Mouse (Mus musculus): ENCODE results near the gene Abcc8. TPM values are rescaled to one million over a fixed set of nuclear protein-coding genes. Genes with fewer than 3 reads are reported as not detected.
"Not testable (repeated sequence)": the region's sequence is repeated elsewhere in the genome, so short reads cannot be mapped to it uniquely, and the experiment has no call there.

The Abcc8 gene
- polyA plus RNA-seq, 1 experiment from 2014 or later, result 7.1 TPM

DNA sequence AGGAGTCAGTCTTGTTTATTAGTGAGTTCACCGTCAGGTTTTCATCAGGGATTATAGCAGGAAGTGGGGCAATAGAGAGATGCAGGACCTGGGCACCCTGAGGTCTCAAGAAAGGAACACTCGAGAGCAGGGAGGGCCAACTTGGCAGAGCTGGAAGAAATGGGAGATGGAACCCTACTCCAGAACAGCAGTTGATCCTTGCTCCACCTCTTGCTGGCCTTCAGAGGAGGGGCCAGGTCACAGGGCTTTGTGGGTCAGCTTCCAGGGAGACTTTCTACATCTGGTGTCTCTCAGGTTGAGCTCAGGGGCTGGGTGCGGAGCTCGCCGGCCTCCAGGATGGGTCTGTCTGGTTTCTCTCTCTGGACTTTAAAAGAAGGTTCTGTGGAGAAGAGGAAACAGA, 15.5 kb upstream of the Abcc8 start:
- ATAC-seq (ENCODE audit: low FRiP score), result no peak
- 90% methylated on average over 5 of the region's 5 CpGs for WGBS
- Histone ChIP-seq H3K27ac (no peak overlapping the region), H3K9ac (no peak overlapping the region), H3K4me3 (no peak overlapping the region), H3K4me2 (no peak overlapping the region), H3K36me3 (no peaks in the 10 kb centered on the region), H3K4me1 (replicated peaks) (no peaks in the 10 kb centered on the region), H3K27me3 (0 out of 2 replicates have a peak, but pooled peaks cover 6% of the 10 kb centered on the region), H3K9me3 (no peaks in the 10 kb centered on the region)

DNA sequence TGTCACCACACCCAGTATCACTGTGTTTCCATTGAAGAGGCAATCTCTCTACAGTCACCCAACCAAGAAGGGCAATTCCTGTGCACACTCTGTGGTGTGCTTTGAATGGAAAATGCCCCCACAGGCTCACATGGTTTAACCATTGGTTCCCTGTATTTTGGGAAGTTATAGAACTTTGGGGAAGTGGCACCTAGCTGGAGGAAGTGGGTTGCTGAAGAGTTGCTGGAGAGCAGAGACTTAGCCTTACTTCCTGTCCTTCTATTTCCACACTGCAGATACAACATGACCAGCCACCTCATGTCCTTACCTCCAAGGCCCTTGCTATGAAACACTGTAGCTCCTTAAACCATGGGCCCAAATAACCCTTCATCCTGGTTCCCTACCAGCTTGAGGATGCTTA, 4.4 kb upstream of the Abcc8 start:
- Histone ChIP-seq H3K9me3 (no peaks in the 10 kb centered on the region), H3K4me2 (no peak overlapping the region), H3K36me3 (no peaks in the 10 kb centered on the region), H3K4me1 (replicated peaks) (peaks cover 13% of the 10 kb centered on the region), H3K27ac (no peak overlapping the region), H3K9ac (no peak overlapping the region), H3K4me3 (no peak overlapping the region), H3K27me3 (peaks cover 25% of the 10 kb centered on the region)
- no peak for ATAC-seq (ENCODE audit: low FRiP score)

DNA sequence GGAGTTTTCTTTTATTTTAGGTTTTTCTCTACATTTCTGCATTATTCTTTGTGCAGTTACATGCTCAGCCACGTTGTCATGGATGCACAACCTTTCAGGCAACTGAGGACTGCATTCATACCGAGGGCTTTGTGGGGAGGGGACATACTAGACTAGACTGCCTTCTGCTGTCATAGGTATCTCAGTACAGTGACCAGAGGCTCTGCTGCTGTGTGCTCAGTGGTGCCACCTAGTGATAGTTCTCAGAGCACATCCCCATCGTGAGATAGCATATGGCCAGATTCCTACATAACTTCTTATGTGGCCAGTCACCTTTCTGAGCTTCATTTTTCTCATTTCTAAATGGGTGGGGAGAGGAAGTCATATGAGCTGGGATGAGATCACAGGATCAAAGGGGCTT, 1.8 kb upstream of the Abcc8 start:
- Histone ChIP-seq H3K27ac (no peak overlapping the region), H3K36me3 (no peaks in the 10 kb centered on the region), H3K9ac (no peak overlapping the region), H3K4me2 (no peak overlapping the region), H3K4me1 (replicated peaks) (peaks cover 14% of the 10 kb centered on the region), H3K9me3 (no peaks in the 10 kb centered on the region), H3K4me3 (no peak overlapping the region), H3K27me3 (peaks cover 50% of the 10 kb centered on the region)
- WGBS, result 2% methylated on average over 3 of the region's 3 CpGs
- ATAC-seq (ENCODE audit: low FRiP score), result 0 out of 2 replicates have a peak, but pooled peaks have one; percentile 58

GRCm38 (mm10) chr7:46168980-46169379, 10.9 kb downstream of the Abcc8 start:
- not testable (repeated sequence) for H3K27me3 ChIP-seq; ATAC-seq (ENCODE audit: low FRiP score); H3K4me1 ChIP-seq (replicated peaks); H3K4me3 ChIP-seq; H3K9me3 ChIP-seq; H3K4me2 ChIP-seq; H3K27ac ChIP-seq; H3K36me3 ChIP-seq; H3K9ac ChIP-seq
- WGBS, result 90% methylated on average over 1 of the region's 1 CpGs

DNA sequence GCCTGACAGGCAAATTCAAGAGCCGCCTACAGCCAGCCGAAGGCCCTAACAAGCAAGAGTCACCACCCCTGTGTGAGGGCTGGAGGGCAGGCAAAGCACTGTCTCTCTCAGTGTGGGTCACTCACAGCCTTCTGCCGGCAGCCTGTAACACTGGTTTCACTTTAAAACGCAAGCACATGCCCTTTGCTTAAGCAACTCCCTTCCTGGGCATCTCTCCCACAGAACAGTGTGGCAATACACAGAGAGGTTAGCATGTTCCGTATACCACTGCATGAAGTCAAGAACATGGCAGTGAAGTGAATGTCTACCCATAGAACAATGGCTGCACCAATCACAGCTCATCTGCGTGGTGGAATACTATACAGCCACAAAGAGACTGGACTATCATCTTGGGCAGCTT, 11.4 kb downstream of the Abcc8 start:
- 0 out of 2 replicates have a peak, but pooled peaks cover 2% of the 10 kb centered on the region for H3K36me3 ChIP-seq
- no peak for ATAC-seq (ENCODE audit: low FRiP score)
- no peaks in the 10 kb centered on the region for H3K27me3 ChIP-seq
- H3K9ac ChIP-seq, result no peak overlapping the region
- H3K4me3 ChIP-seq, result no peak overlapping the region
- H3K27ac ChIP-seq, result no peak overlapping the region
- WGBS, result 90% methylated on average over 6 of the region's 6 CpGs
- H3K9me3 ChIP-seq, result no peaks in the 10 kb centered on the region
- no peak overlapping the region for H3K4me2 ChIP-seq
- H3K4me1 ChIP-seq (replicated peaks), result peaks cover 7% of the 10 kb centered on the region; the same call in 1 of the 2 replicates

GRCm38 (mm10) chr7:46167901-46168300, 11.9 kb downstream of the Abcc8 start:
- H3K27ac ChIP-seq, result no peak overlapping the region
- no peaks in the 10 kb centered on the region for H3K9me3 ChIP-seq
- peaks cover 8% of the 10 kb centered on the region for H3K4me1 ChIP-seq (replicated peaks)
- WGBS, result 94% methylated on average over 7 of the region's 7 CpGs
- H3K36me3 ChIP-seq, result 0 out of 2 replicates have a peak, but pooled peaks cover 2% of the 10 kb centered on the region
- H3K27me3 ChIP-seq, result no peaks in the 10 kb centered on the region
- ATAC-seq (ENCODE audit: low FRiP score), result no peak
- H3K9ac ChIP-seq, result no peak overlapping the region
- no peak overlapping the region for H3K4me3 ChIP-seq
- H3K4me2 ChIP-seq, result no peak overlapping the region

- Histone ChIP-seq H3K4me1 (replicated peaks) (peaks cover 21% of the 10 kb centered on the region), H3K9ac (no peak overlapping the region), H3K4me3 (no peak overlapping the region), H3K9me3 (no peaks in the 10 kb centered on the region), H3K27ac (no peak overlapping the region), H3K27me3 (no peaks in the 10 kb centered on the region), H3K4me2 (no peak overlapping the region), H3K36me3 (0 out of 2 replicates have a peak, but pooled peaks cover 2% of the 10 kb centered on the region)
- 92% methylated on average over 11 of the region's 11 CpGs for WGBS
- ATAC-seq (ENCODE audit: low FRiP score), result no peak
Observed at GRCm38 (mm10) chr7:46165876-46166275, 14.0 kb downstream of the Abcc8 start.

- no peak overlapping the region for H3K4me2 ChIP-seq
- H3K27me3 ChIP-seq, result no peaks in the 10 kb centered on the region
- H3K9ac ChIP-seq, result no peak overlapping the region
- H3K4me1 ChIP-seq (replicated peaks), result peaks cover 28% of the 10 kb centered on the region
- 82% methylated on average over 5 of the region's 5 CpGs for WGBS
- no peak for ATAC-seq (ENCODE audit: low FRiP score)
- H3K36me3 ChIP-seq, result no peaks in the 10 kb centered on the region
- no peaks in the 10 kb centered on the region for H3K9me3 ChIP-seq
- no peak overlapping the region for H3K4me3 ChIP-seq
- H3K27ac ChIP-seq, result no peak overlapping the region
Observed at GRCm38 (mm10) chr7:46162731-46163130, 17.1 kb downstream of the Abcc8 start.

DNA sequence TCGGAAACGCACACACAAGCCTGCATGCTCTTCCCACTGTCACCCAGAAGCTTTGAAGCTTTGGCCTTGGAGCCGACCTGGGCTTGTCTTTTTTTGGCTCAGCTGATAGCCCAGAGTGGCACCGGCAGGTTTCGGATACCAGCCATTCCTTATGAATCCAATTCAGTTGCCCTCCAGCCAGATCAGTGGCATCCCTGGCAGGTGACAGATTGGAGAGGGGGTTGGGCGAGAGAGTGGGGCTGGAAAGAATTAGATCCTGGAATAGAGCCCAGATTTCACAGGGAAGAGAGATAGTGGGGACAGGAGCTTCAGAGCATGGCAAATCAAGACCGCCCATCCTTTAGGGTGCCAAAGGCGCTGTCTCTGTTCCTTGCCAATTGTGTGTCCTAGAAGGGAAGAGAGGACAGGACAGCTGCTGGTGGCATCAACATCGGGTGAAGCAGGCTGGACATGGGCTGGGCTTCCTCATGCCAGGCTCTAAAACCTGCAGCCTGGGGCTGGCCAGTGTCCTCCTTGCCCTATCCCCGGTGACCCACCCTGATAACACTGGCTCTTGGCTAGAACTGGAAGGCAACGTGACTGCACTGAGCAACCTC, 17.6 kb downstream of the Abcc8 start:
- Histone ChIP-seq H3K36me3 (no peaks in the 10 kb centered on the region), H3K27ac (no peak overlapping the region), H3K4me1 (replicated peaks) (peaks cover 28% of the 10 kb centered on the region), H3K4me2 (no peak overlapping the region), H3K27me3 (no peaks in the 10 kb centered on the region), H3K9ac (no peak overlapping the region), H3K4me3 (no peak overlapping the region), H3K9me3 (no peaks in the 10 kb centered on the region)
- ATAC-seq (ENCODE audit: low FRiP score), result no peak
- 70% methylated on average over 11 of the region's 11 CpGs for WGBS

DNA sequence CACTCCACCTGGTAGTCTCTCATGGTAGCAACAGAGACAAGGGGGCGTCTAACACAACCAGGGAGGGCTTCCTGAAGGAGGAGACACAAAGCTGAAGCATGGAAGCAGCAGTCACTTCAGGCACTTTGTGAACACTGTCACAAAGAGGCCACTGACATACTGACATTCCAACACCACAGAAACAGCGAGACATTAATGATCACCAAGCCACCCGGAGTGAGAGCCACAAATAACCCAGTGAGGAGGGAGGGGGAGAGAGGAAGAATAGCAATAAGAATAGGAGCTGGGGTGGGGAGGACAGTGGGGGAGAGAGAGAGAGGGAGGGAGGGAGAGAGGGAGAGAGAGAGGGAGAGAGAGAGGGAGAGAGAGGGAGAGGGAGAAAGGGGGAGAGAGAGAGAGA, 18.2 kb downstream of the Abcc8 start:
- WGBS, result 13% methylated on average over 3 of the region's 3 CpGs
- ATAC-seq (ENCODE audit: low FRiP score), result no peak
- H3K4me3 ChIP-seq, result no peak overlapping the region

DNA sequence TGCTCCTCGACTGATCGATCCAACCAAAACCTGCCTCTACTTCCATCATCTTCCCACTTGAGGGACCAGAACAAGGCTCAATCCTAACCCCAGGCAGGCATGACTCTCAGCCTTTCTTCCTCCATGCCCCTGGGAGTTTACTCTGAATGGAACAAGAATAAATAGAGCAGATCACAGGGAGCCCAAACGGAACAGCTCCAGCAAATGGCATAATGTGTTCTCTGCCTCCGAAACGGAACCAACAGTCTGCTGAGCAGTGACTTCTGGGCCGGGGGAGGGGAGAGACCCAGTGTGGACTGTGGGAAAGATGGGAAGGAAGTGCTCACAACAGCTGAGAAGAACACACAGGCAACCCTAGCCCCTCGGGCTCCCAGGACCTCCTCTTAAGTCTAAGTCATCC, 22.1 kb downstream of the Abcc8 start:
- Histone ChIP-seq H3K4me1 (replicated peaks) (peaks cover 50% of the 10 kb centered on the region), H3K4me2 (no peak overlapping the region), H3K27me3 (0 out of 2 replicates have a peak, but pooled peaks cover 5% of the 10 kb centered on the region), H3K4me3 (no peak overlapping the region), H3K36me3 (no peaks in the 10 kb centered on the region), H3K9ac (no peak overlapping the region), H3K27ac (no peak overlapping the region; the same call in 1 of the 2 replicates), H3K9me3 (no peaks in the 10 kb centered on the region)
- no peak for ATAC-seq (ENCODE audit: low FRiP score)
- WGBS, result 75% methylated on average over 7 of the region's 7 CpGs

More for the DNA sequence above, 18.2 kb downstream of the Abcc8 start:
- no peaks in the 10 kb centered on the region for H3K27me3 ChIP-seq
- no peak overlapping the region for H3K4me2 ChIP-seq
- no peak overlapping the region for H3K27ac ChIP-seq
- no peaks in the 10 kb centered on the region for H3K36me3 ChIP-seq
- no peaks in the 10 kb centered on the region for H3K9me3 ChIP-seq
- no peak overlapping the region for H3K9ac ChIP-seq
- peaks cover 24% of the 10 kb centered on the region for H3K4me1 ChIP-seq (replicated peaks)

DNA sequence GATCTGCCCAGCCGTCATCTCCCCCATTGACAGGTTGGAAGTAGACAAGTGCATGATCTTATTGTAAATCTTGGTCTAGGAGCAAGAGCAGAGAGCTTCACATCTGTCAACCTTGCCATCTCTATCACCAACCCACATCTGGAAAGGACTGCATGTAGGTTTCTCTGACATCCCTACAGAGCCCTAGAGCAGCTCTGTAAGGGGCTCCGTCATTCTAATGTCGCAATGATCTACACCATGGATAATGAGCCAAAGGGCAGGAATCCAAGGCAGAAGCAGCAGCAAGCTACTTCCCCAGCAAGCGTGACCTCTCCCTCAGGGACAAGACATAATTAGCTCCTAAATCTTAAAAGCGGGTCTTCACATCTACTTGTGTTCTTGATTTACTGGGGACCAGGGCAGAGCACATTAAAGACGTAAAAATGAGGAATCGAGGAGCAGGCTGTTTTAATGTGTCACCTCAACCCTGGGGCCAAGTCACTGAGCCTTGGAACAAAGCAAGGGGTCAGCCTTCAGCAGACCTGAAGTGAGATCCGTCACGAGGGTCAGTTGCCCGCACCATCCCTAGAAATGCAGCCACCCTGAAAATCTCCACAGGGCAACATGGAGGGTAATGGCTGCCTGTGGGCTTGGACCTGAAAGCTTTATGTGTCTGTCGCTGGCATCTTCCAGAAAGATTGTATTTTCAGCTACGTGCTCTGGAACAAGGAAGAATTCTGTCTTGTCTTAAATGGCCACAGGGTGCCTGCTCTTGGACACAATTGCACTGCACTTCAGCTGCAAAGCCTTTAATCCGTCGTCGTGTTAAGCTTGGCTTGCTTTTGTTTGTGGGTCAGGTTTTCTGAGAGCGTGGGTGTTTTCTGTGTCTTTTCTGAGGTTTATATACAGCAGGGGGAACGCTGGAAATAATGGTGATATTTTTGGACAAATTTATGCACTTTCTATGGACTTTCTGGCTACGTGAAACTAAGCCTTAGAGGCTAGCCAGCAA, 25.0 kb downstream of the Abcc8 start:
- Histone ChIP-seq H3K4me1 (replicated peaks) (peaks cover 38% of the 10 kb centered on the region), H3K4me2 (no peak overlapping the region), H3K9me3 (no peaks in the 10 kb centered on the region), H3K4me3 (no peak overlapping the region), H3K9ac (no peak overlapping the region), H3K27me3 (0 out of 2 replicates have a peak, but pooled peaks cover 5% of the 10 kb centered on the region), H3K36me3 (no peaks in the 10 kb centered on the region), H3K27ac (peak overlapping the region; percentile 19)
- 40% methylated on average over 18 of the region's 18 CpGs for WGBS
- ATAC-seq (ENCODE audit: low FRiP score), result no peak
